Mouse (Mus musculus) adrenal gland, postnatal 4 days (tissue): ENCODE results near the gene Anks1b. TPM values are rescaled to one million over a fixed set of nuclear protein-coding genes. Genes with fewer than 3 reads are reported as not detected.

Source experiments
- DNase-seq, 2 experiments: peaks; one replicate each; pipeline ENCODE4 v3.0.0; 2021 to 2022; ENCODE audit warnings: low spot score in 2 of 2, mixed read lengths in 2 of 2
- total RNA-seq, 2 experiments: library from RNA; stranded (reverse); gene quantifications; 2 replicates each; pipeline ENCODE4 v1.2.3; 2021

The Anks1b gene
- total RNA-seq, 2 experiments from 2014 or later, result 4.4 to 4.5 TPM

- DNase-seq, result no peak
Measured at GRCm38 (mm10) chr10:90785680-90786079, 912.4 kb downstream of the Anks1b start.

GRCm38 (mm10) chr10:90803112-90803511 lies 929.8 kb downstream of the Anks1b start:
- DNase-seq, result no peak

- DNase-seq, result no peak
Measured at GRCm38 (mm10) chr10:90804602-90805095, 931.3 kb downstream of the Anks1b start.

- DNase-seq, result no peak
Measured at GRCm38 (mm10) chr10:90808616-90809310, 935.5 kb downstream of the Anks1b start.

GRCm38 (mm10) chr10:90809911-90810590 lies 936.7 kb downstream of the Anks1b start:
- no peak for DNase-seq

GRCm38 (mm10) chr10:90811446-90811845 lies 938.1 kb downstream of the Anks1b start:
- DNase-seq, result no peak

- no peak for DNase-seq
Measured at GRCm38 (mm10) chr10:90813326-90813725, 940.0 kb downstream of the Anks1b start.

GRCm38 (mm10) chr10:90814412-90814811 lies 941.1 kb downstream of the Anks1b start:
- DNase-seq, result no peak

GRCm38 (mm10) chr10:90818246-90818937 lies 945.1 kb downstream of the Anks1b start:
- DNase-seq, result no peak

- no peak for DNase-seq
Measured at GRCm38 (mm10) chr10:90823438-90823837, 950.1 kb downstream of the Anks1b start.

GRCm38 (mm10) chr10:90824692-90825091 lies 951.4 kb downstream of the Anks1b start:
- no peak for DNase-seq

GRCm38 (mm10) chr10:90826939-90827338 lies 953.6 kb downstream of the Anks1b start:
- no peak for DNase-seq

GRCm38 (mm10) chr10:90828581-90829393 lies 955.5 kb downstream of the Anks1b start:
- DNase-seq, result no peak

GRCm38 (mm10) chr10:90829394-90830267 lies 956.3 kb downstream of the Anks1b start:
- DNase-seq, result no peak

- DNase-seq, result no peak
Measured at GRCm38 (mm10) chr10:90830268-90830585, 956.9 kb downstream of the Anks1b start.

GRCm38 (mm10) chr10:90830591-90831287 lies 957.4 kb downstream of the Anks1b start:
- DNase-seq, result no peak

- DNase-seq, result no peak
Measured at GRCm38 (mm10) chr10:90831288-90831626, 957.9 kb downstream of the Anks1b start.

- DNase-seq, result no peak
Measured at GRCm38 (mm10) chr10:90834306-90834705, 961.0 kb downstream of the Anks1b start.

- no peak for DNase-seq
Measured at GRCm38 (mm10) chr10:90835195-90835594, 961.9 kb downstream of the Anks1b start.
